Mouse (Mus musculus): ENCODE data around the gene Gm21958.

DNA sequence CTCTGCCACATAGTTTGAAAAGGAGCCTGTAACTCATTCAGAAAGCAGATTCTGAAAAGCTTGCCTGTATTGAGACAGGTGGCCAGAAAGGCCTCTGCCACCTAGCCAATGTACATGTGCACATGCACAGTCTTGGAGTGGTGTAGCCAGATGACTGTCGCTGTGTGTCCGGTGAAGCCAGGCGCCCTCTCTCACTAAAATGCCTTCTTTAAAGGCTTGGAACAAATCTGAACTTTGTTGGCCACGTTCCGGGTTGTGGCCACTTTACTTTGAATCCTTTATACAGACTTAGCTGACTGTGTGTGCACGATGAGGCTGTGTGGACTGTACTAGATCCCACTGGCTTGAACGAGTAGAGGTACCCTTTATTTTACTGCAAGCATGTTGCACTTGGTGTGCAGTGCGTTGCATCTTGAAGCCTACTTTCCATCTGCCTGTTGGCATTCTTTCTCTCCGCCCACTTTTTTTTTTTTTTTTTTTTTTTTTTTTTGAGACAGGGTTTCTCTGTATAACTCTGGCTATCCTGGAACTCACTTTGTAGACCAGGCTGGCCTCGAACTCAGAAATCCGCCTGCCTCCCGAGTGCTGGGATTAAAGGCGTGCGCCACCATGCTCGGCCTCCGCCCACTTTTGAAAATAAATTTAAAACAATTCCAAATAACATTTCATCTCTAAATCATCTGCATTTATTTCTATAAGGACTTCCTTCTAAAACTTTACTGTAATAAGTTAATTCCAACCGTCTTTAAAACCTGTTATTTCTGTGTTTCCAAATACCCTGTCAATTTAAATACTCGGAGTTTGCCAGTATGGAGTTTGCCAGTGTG is 22.2 kb upstream of the Gm21958 start:
- TF ChIP-seq HCFC1 (IDR thresholded peaks at IDR 0.05; ENCODE audit: borderline replicate concordance, insufficient read depth, low read length) (no peak), ZNF384 (IDR thresholded peaks at IDR 0.05; ENCODE audit: low read depth, low read length) (peak; percentile 87)

Data from ES-E14 (cell line).